Mouse (Mus musculus) lung, postnatal 0 days (tissue): ENCODE results near the gene Snapc2.

Experiments
- CTCF ChIP-seq: IDR thresholded peaks from 2 replicates; pipeline ENCODE4 v1.5.1; 2016; ENCODE audit warnings: antibody characterized with exemption, mild to moderate bottlenecking
- EP300 ChIP-seq: IDR thresholded peaks from 2 replicates; pipeline ENCODE4 v1.6.1; 2016; ENCODE audit warnings: antibody characterized with exemption, mild to moderate bottlenecking, control low read depth

DNA sequence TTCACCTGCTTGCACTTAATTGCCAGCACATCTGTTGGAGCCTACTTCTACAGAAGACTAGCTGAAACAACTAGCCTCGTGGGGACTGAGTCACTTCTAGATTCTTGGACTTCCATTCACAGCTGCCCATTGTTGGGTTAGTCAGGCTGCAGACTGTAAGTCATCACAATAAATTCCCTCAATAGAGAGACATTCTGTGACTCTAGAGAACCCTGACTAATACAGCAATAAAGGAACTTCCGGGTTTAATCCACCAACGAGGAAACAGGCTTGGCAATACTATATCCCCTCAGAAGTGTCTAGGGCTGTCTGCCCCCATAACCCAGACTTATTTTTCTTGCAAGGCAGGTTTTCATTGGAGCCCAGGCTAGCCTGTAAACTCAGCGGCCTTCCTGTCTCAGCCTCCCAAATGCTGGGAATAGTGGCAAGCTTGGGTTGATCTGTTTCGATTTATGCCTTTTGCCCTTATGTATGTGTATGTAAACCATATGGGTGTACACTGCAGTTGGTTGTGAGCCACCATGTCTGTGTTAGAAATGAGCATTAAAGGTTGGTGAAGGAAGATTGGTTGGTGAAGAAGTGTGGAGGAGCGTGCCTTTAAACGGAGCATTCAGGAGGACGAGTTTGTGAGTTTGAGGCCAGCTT, 642 bp upstream of the Snapc2 start:
- TF ChIP-seq EP300 (no peak), CTCF (no peak)
